Mouse (Mus musculus): ENCODE results near the gene Olfr822. TPM values are rescaled to one million over a fixed set of nuclear protein-coding genes. Genes with fewer than 3 reads are reported as not detected.
A peak's percentile ranks its signal among the peaks of the same experiment; 100 is the strongest.
"Not testable (repeated sequence)": the region's sequence is repeated elsewhere in the genome, so short reads cannot be mapped to it uniquely, and the experiment has no call there.

Gene Olfr822
- polyA plus RNA-seq (2016; fragmentation: Nextera tagmentation; extraction: Ambion mirVana), result not detected in 2 replicates

DNA sequence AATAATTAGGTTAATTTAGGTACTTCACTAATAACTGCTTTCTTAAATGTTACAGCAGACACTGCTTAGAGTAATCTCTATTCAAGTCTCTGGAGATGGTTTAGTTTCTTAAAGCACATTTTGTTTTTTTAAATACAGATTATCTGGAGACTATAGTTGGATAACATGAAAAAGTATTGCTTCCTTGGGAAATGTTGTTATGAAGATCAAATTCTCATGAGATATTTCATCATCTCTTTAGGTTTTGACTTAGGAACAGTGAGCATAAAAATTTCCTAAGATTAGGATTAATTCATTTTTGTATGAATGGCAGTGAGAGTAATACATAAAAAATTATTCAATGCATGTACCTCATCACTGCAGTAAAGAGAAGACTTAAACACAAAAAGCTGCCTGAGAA is at the start of gene Olfr822:
TSS of gene Olfr822 (plus strand) at position 301 of the 400 bp plus-strand sequence.
- no peaks in the 10 kb centered on the region for H3K4me1 ChIP-seq
- H3K27me3 ChIP-seq, result no peaks in the 10 kb centered on the region
- no peak within 1 kb of the TSS for H3K4me3 ChIP-seq
- no peak for ATAC-seq (ENCODE audit: low FRiP score, low read depth)
- no peaks in the 10 kb centered on the region for H3K9me3 ChIP-seq
- no peak within 1 kb of the TSS for H3K9ac ChIP-seq (replicated peaks)
- no peak within 1 kb of the TSS for H3K4me2 ChIP-seq (replicated peaks)
- no peak within 1 kb of the TSS for H3K27ac ChIP-seq (replicated peaks)
- H3K36me3 ChIP-seq, result no peaks in the 10 kb centered on the region

- ATAC-seq (ENCODE audit: low FRiP score, low read depth), result no peak
- no peak within 1 kb of the TSS for H3K4me2 ChIP-seq (replicated peaks)
- H3K27me3 ChIP-seq, result no peaks in the 10 kb centered on the region
- no peaks in the 10 kb centered on the region for H3K4me1 ChIP-seq
- H3K9me3 ChIP-seq, result no peaks in the 10 kb centered on the region
- H3K36me3 ChIP-seq, result no peaks in the 10 kb centered on the region
- no peak within 1 kb of the TSS for H3K27ac ChIP-seq (replicated peaks)
- no peak within 1 kb of the TSS for H3K4me3 ChIP-seq
- no peak within 1 kb of the TSS for H3K9ac ChIP-seq (replicated peaks)
Measured at GRCm38 (mm10) chr10:130030048-130030447, 41.0 kb upstream of the Olfr822 start, which contains the start of gene Olfr821. Olfr821 (plus strand) TSS chr10:130030348.

- Histone ChIP-seq H3K36me3 (no peaks in the 10 kb centered on the region), H3K4me1 (no peaks in the 10 kb centered on the region), H3K9ac (replicated peaks) (no peak overlapping the region), H3K27me3 (no peaks in the 10 kb centered on the region), H3K27ac (replicated peaks) (no peak overlapping the region), H3K4me2 (replicated peaks) (no peak overlapping the region), H3K4me3 (no peak overlapping the region), H3K9me3 (no peaks in the 10 kb centered on the region)
- 64% methylated on average over 6 of the region's 6 CpGs for WGBS
- ATAC-seq (ENCODE audit: low FRiP score, low read depth), result no peak
Measured at GRCm38 (mm10) chr10:130037096-130037495, 33.9 kb upstream of the Olfr822 start.

- H3K9me3 ChIP-seq, result no peaks in the 10 kb centered on the region
- no peaks in the 10 kb centered on the region for H3K27me3 ChIP-seq
- H3K4me2 ChIP-seq (replicated peaks), result no peak overlapping the region
- no peak overlapping the region for H3K4me3 ChIP-seq
- 27% methylated on average over 5 of the region's 5 CpGs for WGBS
- H3K36me3 ChIP-seq, result no peaks in the 10 kb centered on the region
- H3K9ac ChIP-seq (replicated peaks), result no peak overlapping the region
- peak; percentile 66 for ATAC-seq (ENCODE audit: low FRiP score, low read depth)
- no peaks in the 10 kb centered on the region for H3K4me1 ChIP-seq
- H3K27ac ChIP-seq (replicated peaks), result no peak overlapping the region
Measured at GRCm38 (mm10) chr10:130092838-130093440, 21.9 kb downstream of the Olfr822 start.

GRCm38 (mm10) chr10:130096104-130096503 is 25.1 kb downstream of the Olfr822 start:
- no peaks in the 10 kb centered on the region for H3K4me1 ChIP-seq
- no peak overlapping the region for H3K4me2 ChIP-seq (replicated peaks)
- H3K36me3 ChIP-seq, result no peaks in the 10 kb centered on the region
- H3K4me3 ChIP-seq, result no peak overlapping the region
- H3K9me3 ChIP-seq, result no peaks in the 10 kb centered on the region
- H3K9ac ChIP-seq (replicated peaks), result no peak overlapping the region
- no peak for ATAC-seq (ENCODE audit: low FRiP score, low read depth)
- no peak overlapping the region for H3K27ac ChIP-seq (replicated peaks)
- H3K27me3 ChIP-seq, result no peaks in the 10 kb centered on the region

DNA sequence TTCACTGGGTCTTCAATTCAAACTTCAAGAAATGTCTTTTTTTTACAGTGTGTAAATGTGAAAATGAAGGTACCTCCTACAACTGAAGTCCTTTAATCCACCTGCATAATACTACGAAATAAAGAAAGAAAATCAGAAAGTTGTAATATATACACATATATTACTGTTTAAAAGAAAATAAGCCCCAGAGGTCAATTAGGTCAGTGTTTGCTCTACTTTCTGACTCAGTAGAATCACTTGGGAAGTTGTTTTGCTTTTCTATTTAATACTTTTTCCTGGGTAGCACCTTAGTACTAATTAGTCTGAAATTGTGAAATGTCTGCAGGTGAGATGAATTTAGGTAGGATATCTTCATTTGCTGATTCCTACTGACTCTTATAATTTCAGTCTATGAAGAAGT is 44.3 kb downstream of the Olfr822 start, which contains the start of gene Olfr823:
TSS of gene Olfr823 (minus strand) at position 101 of the 400 bp plus-strand sequence.
- H3K36me3 ChIP-seq; H3K9me3 ChIP-seq; H3K4me1 ChIP-seq; H3K4me3 ChIP-seq; H3K27me3 ChIP-seq; ATAC-seq (ENCODE audit: low FRiP score, low read depth); H3K4me2 ChIP-seq (replicated peaks); H3K9ac ChIP-seq (replicated peaks); H3K27ac ChIP-seq (replicated peaks): not testable (repeated sequence)
- WGBS, result 89% methylated on average over 1 of the region's 1 CpGs

GRCm38 (mm10) chr10:130116045-130116444 is 45.0 kb downstream of the Olfr822 start:
- not testable (repeated sequence) for H3K9ac ChIP-seq (replicated peaks); ATAC-seq (ENCODE audit: low FRiP score, low read depth); H3K9me3 ChIP-seq; H3K27ac ChIP-seq (replicated peaks); H3K4me3 ChIP-seq; H3K27me3 ChIP-seq; H3K4me2 ChIP-seq (replicated peaks); H3K36me3 ChIP-seq; H3K4me1 ChIP-seq
- 45% methylated on average over 3 of the region's 3 CpGs for WGBS

Other genes with a start within 250 kb of the Olfr822 start
- not detected in 2 replicates for gene Olfr812, start 225.1 kb upstream of the Olfr822 start, polyA plus RNA-seq (2016; fragmentation: Nextera tagmentation; extraction: Ambion mirVana)
- not detected in 2 replicates for gene Olfr813, start 215.8 kb upstream of the Olfr822 start, polyA plus RNA-seq (2016; fragmentation: Nextera tagmentation; extraction: Ambion mirVana)
- gene Olfr814, start 191.4 kb upstream of the Olfr822 start, polyA plus RNA-seq (2016; fragmentation: Nextera tagmentation; extraction: Ambion mirVana), result not detected in 2 replicates
- not detected in 2 replicates for gene Olfr815, start 165.3 kb upstream of the Olfr822 start, polyA plus RNA-seq (2016; fragmentation: Nextera tagmentation; extraction: Ambion mirVana)
- gene Olfr816, start 155.6 kb upstream of the Olfr822 start, polyA plus RNA-seq (2016; fragmentation: Nextera tagmentation; extraction: Ambion mirVana), result not detected in 2 replicates
- gene Olfr818, start 122.1 kb upstream of the Olfr822 start, polyA plus RNA-seq (2016; fragmentation: Nextera tagmentation; extraction: Ambion mirVana), result not detected in 2 replicates
- not detected in 2 replicates for gene Olfr819, start 103.9 kb upstream of the Olfr822 start, polyA plus RNA-seq (2016; fragmentation: Nextera tagmentation; extraction: Ambion mirVana)
- not detected in 2 replicates for gene Olfr247, start 95.1 kb upstream of the Olfr822 start, polyA plus RNA-seq (2016; fragmentation: Nextera tagmentation; extraction: Ambion mirVana)
- not detected in 2 replicates for gene Gm10310, start 86.1 kb upstream of the Olfr822 start, polyA plus RNA-seq (2016; fragmentation: Nextera tagmentation; extraction: Ambion mirVana)
- gene Olfr820, start 58.6 kb upstream of the Olfr822 start, polyA plus RNA-seq (2016; fragmentation: Nextera tagmentation; extraction: Ambion mirVana), result not detected in 2 replicates
- not detected in 2 replicates for gene Olfr821, start 40.9 kb upstream of the Olfr822 start, polyA plus RNA-seq (2016; fragmentation: Nextera tagmentation; extraction: Ambion mirVana)
- gene Olfr823, start 44.2 kb downstream of the Olfr822 start, polyA plus RNA-seq (2016; fragmentation: Nextera tagmentation; extraction: Ambion mirVana), result not detected in 2 replicates
- not detected in 2 replicates for gene Olfr824, start 58.8 kb downstream of the Olfr822 start, polyA plus RNA-seq (2016; fragmentation: Nextera tagmentation; extraction: Ambion mirVana)
- gene Olfr825, start 95.6 kb downstream of the Olfr822 start, polyA plus RNA-seq (2016; fragmentation: Nextera tagmentation; extraction: Ambion mirVana), result not detected in 2 replicates
- not detected in 2 replicates for gene Olfr826, start 113.0 kb downstream of the Olfr822 start, polyA plus RNA-seq (2016; fragmentation: Nextera tagmentation; extraction: Ambion mirVana)
- gene Olfr827, start 143.2 kb downstream of the Olfr822 start, polyA plus RNA-seq (2016; fragmentation: Nextera tagmentation; extraction: Ambion mirVana), result not detected in 2 replicates
- 11.6 and 14.8 TPM in 2 replicates for gene Neurod4, start 209.0 kb downstream of the Olfr822 start, polyA plus RNA-seq (2016; fragmentation: Nextera tagmentation; extraction: Ambion mirVana)

Measured in midbrain, embryonic 12.5 days (tissue).